Mouse (Mus musculus) urinary bladder, postnatal 36 days (tissue): ENCODE results near the gene Cenpa.
A peak's percentile ranks its signal among the peaks of the same experiment; 100 is the strongest.
"Not testable (repeated sequence)": the region's sequence is repeated elsewhere in the genome, so short reads cannot be mapped to it uniquely, and the experiment has no call there.

Experiments
- DNase-seq, 2 experiments: peaks; one replicate each; pipeline ENCODE4 v3.0.0; 2022; ENCODE audit warnings: low spot score in 2 of 2, mixed read lengths in 1 of 2

Gene Cenpa

DNA sequence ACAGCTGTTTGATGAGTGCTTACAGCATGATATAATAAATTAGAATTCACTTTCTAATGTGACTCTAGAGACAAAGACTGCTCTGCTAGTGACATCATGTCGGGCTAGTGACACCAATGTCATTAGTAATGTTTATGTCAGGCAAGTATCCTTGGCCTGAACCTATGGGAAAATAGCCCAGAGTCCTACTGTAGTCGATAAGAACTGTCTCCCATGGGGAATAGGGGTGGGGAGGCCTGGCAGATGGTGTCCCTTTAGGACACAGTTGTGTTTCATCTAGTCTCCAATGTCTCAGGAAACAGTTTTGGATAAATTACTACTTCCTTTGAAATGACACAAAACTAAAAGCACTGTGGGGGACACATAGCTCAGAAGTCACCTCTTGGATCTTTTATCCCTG is 20.5 kb upstream of the Cenpa start:
- no peak for DNase-seq

DNA sequence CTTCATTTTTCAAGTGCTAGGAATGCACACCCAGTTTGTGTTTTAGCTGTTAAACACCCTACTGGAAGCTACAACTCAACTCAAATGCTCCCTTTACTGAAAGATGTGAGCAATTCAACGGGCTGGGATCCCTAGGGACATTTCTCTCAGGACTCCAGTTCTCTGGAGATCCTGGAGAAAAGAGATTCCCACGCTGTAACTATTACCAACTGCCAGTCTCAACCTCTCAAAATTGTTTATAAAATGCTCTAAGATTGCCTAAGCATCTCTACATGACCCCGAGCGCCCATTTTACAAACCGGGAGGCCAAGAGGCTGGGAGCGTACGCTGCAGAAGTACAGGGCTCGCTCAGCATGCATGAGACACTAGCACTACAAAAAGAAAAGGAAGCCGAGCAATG is 19.2 kb upstream of the Cenpa start:
- no peak for DNase-seq

DNA sequence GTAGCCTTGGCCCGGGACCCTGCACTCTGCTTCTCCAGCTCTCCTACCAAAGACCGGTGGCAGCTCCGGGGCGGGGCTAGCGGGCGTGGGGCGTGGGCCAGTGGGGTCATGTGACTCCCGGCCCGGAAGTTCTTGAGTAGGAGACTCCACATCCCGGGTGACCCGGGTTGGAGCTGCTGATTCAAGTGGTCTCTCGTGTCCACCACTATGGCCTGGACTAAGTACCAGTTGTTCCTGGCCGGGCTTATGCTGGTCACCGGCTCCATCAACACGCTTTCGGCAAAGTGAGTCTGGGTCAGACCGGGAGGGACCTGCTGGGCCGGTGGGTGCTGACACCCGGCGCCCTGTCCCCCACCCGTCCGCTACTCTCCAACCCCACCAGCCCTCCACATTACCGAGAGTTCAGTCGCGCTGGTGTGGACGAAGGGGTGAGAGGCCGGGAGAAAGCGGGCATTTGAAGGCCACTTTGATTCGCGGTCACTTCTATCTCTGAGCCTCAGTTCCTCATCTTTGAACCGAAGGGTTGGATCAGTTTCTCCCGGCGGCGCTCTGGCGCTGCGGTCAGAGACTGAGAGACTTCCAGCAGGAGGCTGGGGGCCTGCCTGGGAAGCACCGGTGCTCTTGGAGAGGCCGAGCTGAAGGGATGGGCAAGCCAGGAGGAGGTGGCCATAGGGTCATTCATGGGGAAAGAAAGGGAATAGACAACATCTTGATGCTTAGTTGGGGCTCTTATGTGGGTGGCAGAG is 18.6 kb upstream of the Cenpa start, which contains the start of gene Slc35f6:
TSS of gene Slc35f6 (plus strand) at position 119 of the 746 bp plus-strand sequence.
- peak; percentile 93 to 95 for DNase-seq

DNA sequence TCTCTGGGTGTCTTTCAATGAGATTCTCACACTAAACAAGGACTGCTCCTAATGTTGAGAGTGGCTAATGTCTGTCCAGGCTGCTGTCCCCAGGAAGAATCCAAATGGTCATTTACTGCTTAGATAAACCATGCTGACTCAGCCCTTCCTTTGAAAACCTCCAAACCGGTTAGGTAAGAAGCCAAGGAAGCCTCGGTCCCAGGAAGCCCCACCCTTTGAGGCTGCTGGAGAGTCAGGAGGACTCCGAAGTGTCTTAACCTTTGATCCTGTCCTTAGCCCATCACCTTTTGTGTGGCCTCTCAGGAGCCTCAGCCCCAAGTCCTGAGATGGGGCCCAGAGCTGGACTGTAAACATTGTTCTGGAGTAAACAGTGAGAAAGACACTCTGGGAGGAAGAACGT is 17.0 kb upstream of the Cenpa start:
- DNase-seq: peak in 1 of 2 experiments; percentile 23

- DNase-seq: peak in 1 of 2 experiments; percentile 29
Measured at GRCm38 (mm10) chr5:30650756-30651155, 15.8 kb upstream of the Cenpa start.

DNA sequence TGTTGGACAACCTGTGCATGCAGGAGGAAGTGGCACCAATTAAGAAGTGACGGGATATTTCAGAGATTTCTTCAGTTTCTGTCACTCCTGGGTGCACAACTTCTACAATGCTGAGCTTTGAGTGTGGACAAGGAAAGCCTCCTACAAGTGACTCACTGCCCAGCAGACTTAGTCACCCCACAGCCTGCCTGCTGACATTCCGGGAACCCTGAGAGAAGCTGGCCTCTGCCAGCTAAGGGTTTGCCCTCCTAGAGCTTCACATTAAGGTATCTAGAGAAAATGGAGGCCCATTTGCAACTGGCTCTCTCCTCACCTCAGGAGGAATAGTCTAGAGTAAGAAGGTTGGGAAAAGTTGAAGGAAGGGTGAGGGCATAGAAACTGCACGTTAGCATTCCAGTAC is 15.0 kb upstream of the Cenpa start:
- peak in 1 of 2 experiments; percentile 48 for DNase-seq

- DNase-seq: peak; percentile 79 to 85
Measured at GRCm38 (mm10) chr5:30653246-30653645, 13.3 kb upstream of the Cenpa start.

- DNase-seq: no peak
Measured at GRCm38 (mm10) chr5:30655042-30655441, 11.5 kb upstream of the Cenpa start.

GRCm38 (mm10) chr5:30655526-30656195 is 10.9 kb upstream of the Cenpa start:
- no peak for DNase-seq

GRCm38 (mm10) chr5:30659042-30659441 is 7.5 kb upstream of the Cenpa start:
- DNase-seq: no peak

GRCm38 (mm10) chr5:30660278-30660677 is 6.3 kb upstream of the Cenpa start:
- DNase-seq: no peak

DNA sequence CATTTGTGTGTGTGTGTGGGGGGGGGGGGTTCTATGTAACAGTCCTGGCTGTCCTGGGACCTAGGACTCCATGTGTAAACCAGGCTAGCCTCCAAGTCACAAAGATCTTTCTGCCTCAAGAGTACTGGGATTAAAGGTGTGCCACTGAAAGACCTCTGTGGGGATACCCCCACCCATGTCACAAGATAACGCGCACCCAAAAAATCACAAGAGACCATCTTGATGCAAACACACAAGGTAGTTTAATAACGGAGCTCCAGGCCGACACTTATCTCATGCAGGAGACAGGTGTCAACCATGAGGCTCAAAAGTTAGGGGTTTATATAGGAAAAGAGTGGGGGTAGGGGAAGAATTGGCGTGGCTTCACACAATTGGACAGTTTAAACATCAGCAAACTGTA is 5.8 kb upstream of the Cenpa start:
- no peak for DNase-seq

DNA sequence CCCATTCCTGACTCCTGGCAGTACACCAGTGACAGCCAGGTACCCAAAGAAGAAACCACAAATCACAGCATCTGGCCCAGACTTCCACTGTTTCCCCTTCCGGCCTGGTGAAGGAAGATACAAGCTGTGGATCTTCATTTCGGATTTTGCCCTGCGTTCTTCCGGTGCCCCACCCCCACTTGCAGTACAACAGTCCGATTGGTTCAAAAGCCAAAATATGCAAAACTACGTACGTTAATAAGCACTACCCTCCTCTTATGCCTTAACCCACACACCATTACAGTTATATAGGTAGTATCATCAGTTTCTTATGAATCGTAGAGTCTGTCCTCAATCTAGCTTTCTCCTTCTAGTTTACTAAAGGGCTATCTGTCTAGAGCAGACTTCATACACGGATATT is 1.2 kb upstream of the Cenpa start:
- no peak for DNase-seq

GRCm38 (mm10) chr5:30665968-30666367 is 609 bp upstream of the Cenpa start:
- no peak for DNase-seq

DNA sequence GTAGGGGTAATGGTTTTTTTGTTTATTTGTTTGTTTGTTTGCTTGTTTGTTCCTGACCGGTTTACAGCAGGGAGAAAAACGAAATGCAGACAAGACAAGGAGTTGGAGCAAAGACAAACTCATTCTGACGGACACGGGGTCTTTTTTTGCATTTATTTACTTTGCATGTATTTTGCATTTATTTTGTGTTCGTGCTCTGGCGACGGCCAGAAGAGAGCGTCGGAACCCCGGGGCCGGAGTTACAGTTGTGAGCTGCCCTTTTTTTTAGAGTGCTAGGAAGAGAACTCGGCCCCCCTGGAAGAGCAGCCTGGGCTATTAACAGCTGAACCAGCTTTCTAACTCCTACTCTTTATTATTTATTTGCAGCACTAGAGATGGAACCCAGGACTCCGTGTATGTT is 638 bp downstream of the Cenpa start:
- no peak for DNase-seq

GRCm38 (mm10) chr5:30667686-30668085 is 1.1 kb downstream of the Cenpa start:
- DNase-seq: no peak

- no peak for DNase-seq
Measured at GRCm38 (mm10) chr5:30668637-30669495, 2.3 kb downstream of the Cenpa start.

GRCm38 (mm10) chr5:30669496-30669830 is 2.9 kb downstream of the Cenpa start:
- DNase-seq: no peak

- no peak for DNase-seq
Measured at GRCm38 (mm10) chr5:30670091-30670490, 3.5 kb downstream of the Cenpa start.

- DNase-seq: no peak
Measured at GRCm38 (mm10) chr5:30674001-30674400, 7.4 kb downstream of the Cenpa start.

DNA sequence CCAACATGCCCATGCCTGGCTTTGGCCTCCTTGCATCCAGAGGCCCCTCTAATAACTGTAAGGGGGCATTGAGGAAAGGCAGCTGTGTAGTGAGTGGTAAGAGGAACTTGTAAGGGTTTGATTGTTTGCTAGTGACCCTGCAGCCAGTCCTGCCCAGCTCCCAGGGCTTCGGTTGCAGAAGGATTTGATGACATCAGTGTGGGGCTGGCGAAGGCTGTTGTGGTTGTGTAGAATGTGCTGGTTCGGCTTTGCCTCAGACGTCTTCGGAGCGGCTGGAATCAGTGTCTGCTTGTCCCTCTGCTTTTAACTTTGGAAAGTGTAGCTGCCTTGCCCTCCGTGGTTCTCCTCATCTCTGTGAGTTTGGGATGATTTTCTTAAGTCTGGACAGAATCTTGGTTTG is 10.2 kb downstream of the Cenpa start:
- no peak for DNase-seq

- DNase-seq: not testable (repeated sequence)
Measured at GRCm38 (mm10) chr5:30678069-30678468, 11.5 kb downstream of the Cenpa start.
